Mouse (Mus musculus): Measurements from ENCODE around the gene Pllp. TPM values are rescaled to one million over a fixed set of nuclear protein-coding genes. Genes with fewer than 3 reads are reported as not detected.

The Pllp gene
- polyA plus RNA-seq, 1 experiment from 2014 or later = 0.20 TPM

Other genes with a start within 250 kb of the Pllp start
- gene Cpne2, start 163.3 kb downstream of the Pllp start, polyA plus RNA-seq (2016; fragmentation: Nextera tagmentation; extraction: Ambion mirVana) = 16.2 and 16.3 TPM in 2 replicates
- 48.3 and 48.9 TPM in 2 replicates for gene Rspry1, start 94.3 kb downstream of the Pllp start, polyA plus RNA-seq (2016; fragmentation: Nextera tagmentation; extraction: Ambion mirVana)
- 90.1 and 90.5 TPM in 2 replicates for gene Fam192a, start 94.3 kb downstream of the Pllp start, polyA plus RNA-seq (2016; fragmentation: Nextera tagmentation; extraction: Ambion mirVana)
- gene Arl2bp, start 29.7 kb downstream of the Pllp start, polyA plus RNA-seq (2016; fragmentation: Nextera tagmentation; extraction: Ambion mirVana) = 209 and 223 TPM in 2 replicates
- not detected in 2 replicates for gene Ccl22, start 49.3 kb upstream of the Pllp start, polyA plus RNA-seq (2016; fragmentation: Nextera tagmentation; extraction: Ambion mirVana)
- gene Cx3cl1, start 75.7 kb upstream of the Pllp start, polyA plus RNA-seq (2016; fragmentation: Nextera tagmentation; extraction: Ambion mirVana) = 8.9 and 11.1 TPM in 2 replicates
- gene Ccl17, start 114.2 kb upstream of the Pllp start, polyA plus RNA-seq (2016; fragmentation: Nextera tagmentation; extraction: Ambion mirVana) = not detected in 2 replicates
- 51.1 and 56.6 TPM in 2 replicates for gene Coq9, start 142.0 kb upstream of the Pllp start, polyA plus RNA-seq (2016; fragmentation: Nextera tagmentation; extraction: Ambion mirVana)
- gene Ciapin1, start 142.1 kb upstream of the Pllp start, polyA plus RNA-seq (2016; fragmentation: Nextera tagmentation; extraction: Ambion mirVana) = 178 and 180 TPM in 2 replicates
- 176 and 179 TPM in 2 replicates for gene Polr2c, start 161.2 kb upstream of the Pllp start, polyA plus RNA-seq (2016; fragmentation: Nextera tagmentation; extraction: Ambion mirVana)
- gene Dok4, start 180.1 kb upstream of the Pllp start, polyA plus RNA-seq (2016; fragmentation: Nextera tagmentation; extraction: Ambion mirVana) = 14.4 and 14.9 TPM in 2 replicates
- gene Ccdc102a, start 221.8 kb upstream of the Pllp start, polyA plus RNA-seq (2016; fragmentation: Nextera tagmentation; extraction: Ambion mirVana) = 11.9 and 13.5 TPM in 2 replicates
- 0.43 and 0.62 TPM in 2 replicates for gene Adgrg5, start 227.4 kb upstream of the Pllp start, polyA plus RNA-seq (2016; fragmentation: Nextera tagmentation; extraction: Ambion mirVana)

Measured in forebrain, embryonic 10.5 days (tissue).